Mouse (Mus musculus) kidney, embryonic 16.5 days (tissue): ENCODE data around the gene Adam12. TPM values are rescaled to one million over a fixed set of nuclear protein-coding genes. Genes with fewer than 3 reads are reported as not detected.

Source experiments
- ATAC-seq: fragments of 200-750 bp; cut with Nextera tagmentation; 2 replicates; pipeline ENCODE4 v1.8.0; 2017; ENCODE audit warnings: moderate TSS enrichment; ENCODE audit not compliant: low FRiP score, low TSS enrichment
- H3K27ac ChIP-seq: fragments of 300-500 bp; sonication (generic); 2 replicates; pipeline ENCODE4 v1.5.1; 2014; ENCODE audit warnings: low read length
- H3K27me3 ChIP-seq: fragments of 300-500 bp; sonication (generic); 2 replicates; pipeline ENCODE4 v1.6.1; 2014; ENCODE audit warnings: low read length, control low read depth, mixed read lengths; ENCODE audit not compliant: insufficient read depth
- H3K36me3 ChIP-seq: fragments of 300-500 bp; sonication (generic); 2 replicates; pipeline ENCODE4 v1.6.1; 2014; ENCODE audit warnings: low read length, control low read depth, mixed read lengths; ENCODE audit not compliant: insufficient read depth
- H3K4me1 ChIP-seq: fragments of 300-500 bp; sonication (generic); 2 replicates; pipeline ENCODE4 v1.6.1; 2014; ENCODE audit warnings: low read length, control low read depth, mixed read lengths; ENCODE audit not compliant: insufficient read depth
- H3K4me2 ChIP-seq: fragments of 300-500 bp; sonication (generic); replicated peaks from 2 replicates; pipeline ENCODE4 v1.6.1; 2014; ENCODE audit warnings: low read depth, low read length
- H3K4me3 ChIP-seq: fragments of 300-500 bp; sonication (generic); 2 replicates; pipeline ENCODE4 v1.5.1; 2014; ENCODE audit warnings: mild to moderate bottlenecking, low read length
- H3K9ac ChIP-seq: fragments of 300-500 bp; sonication (generic); replicated peaks from 2 replicates; pipeline ENCODE4 v1.6.1; 2014; ENCODE audit warnings: low read length
- H3K9me3 ChIP-seq: fragments of 300-500 bp; sonication (generic); 2 replicates; pipeline ENCODE4 v1.6.1; 2016; ENCODE audit warnings: low read length, control low read depth
- WGBS: fragments of 180-500 bp; shearing (Covaris S2); extraction: QIAGEN DNeasy Blood & Tissue Kit; methylation state at CpG from one replicate; pipeline ENCODE4 v1.1.7; 2014; 5-methylcytosine and 5-hydroxymethylcytosine counted together
- polyA plus RNA-seq: library from polyadenylated mRNA; unstranded; fragments of >200 nt; fragmentation: Nextera tagmentation; extraction: Ambion mirVana; gene quantifications from 2 replicates; pipeline ENCODE4 v1.2.1, GENCODE M21; 2015

Gene Adam12
- polyA plus RNA-seq, 1 experiment from 2014 or later: 4.5 TPM

DNA sequence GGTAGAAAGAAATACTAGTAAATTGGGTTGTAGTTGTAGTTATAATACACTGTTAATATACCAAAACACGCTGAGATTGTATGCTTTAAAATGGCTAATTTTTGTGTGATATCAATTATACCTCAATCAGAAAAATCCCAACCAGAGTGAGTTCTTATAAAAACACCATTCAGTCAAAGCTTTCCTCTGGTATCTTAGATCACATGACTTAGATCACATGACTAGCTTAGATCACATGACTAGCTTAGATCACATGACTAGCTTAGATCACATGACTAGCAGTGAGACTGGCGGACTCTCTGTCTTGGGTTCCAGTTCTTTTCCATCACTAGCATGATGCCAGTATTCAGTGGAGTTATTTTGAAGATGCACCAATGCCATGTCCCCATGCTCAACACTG, 134.1 kb downstream of the Adam12 start:
- no peak for ATAC-seq
- no peak overlapping the region for H3K9ac ChIP-seq
- H3K4me3 ChIP-seq: no peak overlapping the region
- no peaks in the 10 kb centered on the region for H3K27me3 ChIP-seq
- WGBS: 95% methylated on average over 2 of the region's 2 CpGs
- H3K36me3 ChIP-seq: no peaks in the 10 kb centered on the region
- H3K4me2 ChIP-seq: no peak overlapping the region
- H3K9me3 ChIP-seq: no peaks in the 10 kb centered on the region
- no peaks in the 10 kb centered on the region for H3K4me1 ChIP-seq
- H3K27ac ChIP-seq: no peak overlapping the region

DNA sequence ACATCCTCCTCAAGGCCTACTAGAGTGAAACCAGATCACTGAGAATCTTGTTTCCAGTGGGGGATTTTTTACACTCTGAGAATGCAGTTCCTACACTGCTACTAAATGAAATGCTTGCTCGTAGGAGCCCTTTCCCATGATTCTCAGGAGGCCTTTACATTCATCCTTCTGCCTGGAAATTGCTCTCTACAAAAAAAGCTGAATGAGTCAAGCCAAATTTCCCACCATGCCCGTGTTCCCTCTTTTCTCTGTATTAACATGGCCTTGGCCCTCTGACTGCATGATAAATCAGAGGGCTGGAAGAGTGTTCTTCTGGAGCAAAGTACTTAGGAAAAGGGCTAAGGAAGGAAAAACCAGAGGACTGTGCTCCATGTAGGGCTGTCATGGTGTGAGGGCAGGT, 138.1 kb downstream of the Adam12 start:
- Histone ChIP-seq H3K4me1 (no peaks in the 10 kb centered on the region), H3K4me3 (no peak overlapping the region), H3K27ac (no peak overlapping the region), H3K27me3 (no peaks in the 10 kb centered on the region), H3K36me3 (no peaks in the 10 kb centered on the region), H3K4me2 (no peak overlapping the region), H3K9ac (no peak overlapping the region), H3K9me3 (no peaks in the 10 kb centered on the region)
- 42% methylated on average over 2 of the region's 2 CpGs for WGBS
- ATAC-seq: no peak

DNA sequence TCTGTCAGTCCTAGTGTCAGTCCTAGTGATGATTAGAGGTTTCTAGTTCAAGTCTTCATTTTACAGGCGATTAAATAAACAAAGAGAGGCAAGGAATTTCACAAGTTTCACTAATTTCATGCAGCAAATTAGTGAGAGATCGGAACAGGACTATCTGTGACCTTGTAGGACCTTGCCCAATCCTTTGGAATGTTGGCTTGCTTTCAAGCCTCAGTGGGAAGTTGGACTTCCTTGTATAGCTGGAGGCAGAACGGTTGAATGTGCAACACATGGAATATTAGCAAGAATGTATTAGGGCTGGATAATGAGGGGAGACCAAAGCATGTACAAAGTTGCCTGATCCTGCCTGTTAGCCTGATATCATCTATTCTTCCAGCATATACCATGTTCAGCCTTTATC, 141.2 kb downstream of the Adam12 start:
- Histone ChIP-seq H3K4me2 (no peak overlapping the region), H3K27ac (no peak overlapping the region), H3K9me3 (no peaks in the 10 kb centered on the region), H3K36me3 (no peaks in the 10 kb centered on the region), H3K4me1 (no peaks in the 10 kb centered on the region), H3K4me3 (no peak overlapping the region), H3K9ac (no peak overlapping the region), H3K27me3 (no peaks in the 10 kb centered on the region)
- WGBS: 69% methylated on average over 3 of the region's 3 CpGs
- no peak for ATAC-seq

DNA sequence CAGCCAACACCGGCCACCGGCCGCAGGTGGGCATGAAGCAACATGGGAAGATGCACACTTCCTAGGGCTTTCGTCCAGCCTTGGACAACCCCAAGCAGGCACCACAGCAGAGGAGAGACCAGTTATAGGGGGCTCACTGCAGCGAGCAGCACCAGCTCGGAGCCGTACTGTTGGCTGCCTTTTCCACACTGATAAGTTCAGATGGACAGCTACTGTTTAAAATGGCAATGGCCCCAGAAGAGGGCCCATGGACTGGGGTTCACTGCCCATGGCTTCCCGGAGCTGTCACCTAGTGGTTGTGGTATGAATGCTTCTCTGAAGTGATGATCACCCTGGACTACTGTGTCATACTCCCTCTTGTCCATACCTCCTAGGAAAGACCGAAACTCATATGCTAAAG, 141.7 kb downstream of the Adam12 start:
- H3K9ac ChIP-seq: no peak overlapping the region

DNA sequence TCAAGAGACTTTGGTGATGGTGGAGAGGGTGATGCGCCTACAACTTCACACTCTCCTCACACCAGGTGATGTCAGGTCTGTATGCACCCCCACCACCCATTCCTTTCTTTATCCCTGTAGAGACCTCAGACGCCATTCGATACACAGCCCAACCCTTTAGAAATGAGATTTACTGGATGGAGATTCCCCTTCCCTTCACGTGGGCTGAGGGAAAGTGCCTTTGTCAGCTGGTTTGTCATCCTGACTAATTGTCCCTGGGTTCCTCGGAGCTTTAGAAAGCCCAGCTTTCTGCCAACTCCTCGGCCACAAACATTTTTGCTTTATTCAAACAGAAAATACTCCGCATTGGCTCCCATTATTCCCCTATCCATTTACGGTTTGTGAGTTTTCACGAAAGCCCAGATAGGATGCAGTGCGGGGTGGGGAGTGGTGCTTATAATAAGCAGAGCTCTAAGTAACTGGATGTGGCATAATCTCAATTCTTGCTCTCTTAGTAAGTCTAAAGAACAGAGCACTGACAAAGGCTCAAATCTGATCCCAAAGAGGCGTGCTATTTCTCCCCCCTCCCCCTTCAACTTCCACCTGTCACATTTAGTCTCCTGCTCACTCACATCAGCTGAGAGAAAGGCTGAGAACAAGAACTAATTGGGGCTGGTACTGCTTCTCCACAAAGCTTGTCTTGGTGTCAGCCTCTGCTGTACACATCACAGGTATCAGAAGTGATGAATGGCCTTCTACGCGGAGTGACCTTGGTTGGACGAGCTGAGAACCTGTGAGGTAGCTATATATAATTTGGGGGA, 143.2 kb downstream of the Adam12 start:
- no peaks in the 10 kb centered on the region for H3K4me1 ChIP-seq
- no peaks in the 10 kb centered on the region for H3K9me3 ChIP-seq
- no peak overlapping the region for H3K4me2 ChIP-seq
- H3K9ac ChIP-seq: no peak overlapping the region
- H3K4me3 ChIP-seq: no peak overlapping the region
- no peaks in the 10 kb centered on the region for H3K27me3 ChIP-seq
- no peak overlapping the region for H3K27ac ChIP-seq
- ATAC-seq: no peak
- WGBS: 68% methylated on average over 14 of the region's 14 CpGs
- H3K36me3 ChIP-seq: no peaks in the 10 kb centered on the region

More for the DNA sequence above, 141.7 kb downstream of the Adam12 start:
- Histone ChIP-seq H3K27me3 (no peaks in the 10 kb centered on the region), H3K36me3 (no peaks in the 10 kb centered on the region), H3K4me2 (no peak overlapping the region), H3K9me3 (no peaks in the 10 kb centered on the region), H3K4me1 (no peaks in the 10 kb centered on the region), H3K4me3 (no peak overlapping the region), H3K27ac (no peak overlapping the region)
- 94% methylated on average over 9 of the region's 9 CpGs for WGBS
- ATAC-seq: no peak

DNA sequence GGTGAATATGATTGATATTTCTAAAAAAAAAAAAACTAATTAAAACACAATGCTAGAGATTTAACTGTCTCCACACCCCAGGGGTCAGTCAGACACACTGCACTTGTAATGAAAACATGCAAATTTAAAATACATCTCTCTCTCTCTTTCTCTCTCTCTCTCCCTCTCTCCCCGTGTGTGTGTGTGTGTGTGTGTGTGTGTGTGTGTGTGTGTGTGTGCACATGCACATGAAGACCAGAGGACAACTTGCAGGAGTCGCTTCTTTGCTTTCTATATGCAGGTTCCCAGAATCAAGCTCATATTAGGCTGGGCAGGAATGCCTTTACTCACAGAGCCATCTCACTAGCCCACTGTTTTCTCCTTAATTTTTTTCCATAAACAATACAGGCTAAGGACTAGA, 146.6 kb downstream of the Adam12 start:
- no peaks in the 10 kb centered on the region for H3K9me3 ChIP-seq

DNA sequence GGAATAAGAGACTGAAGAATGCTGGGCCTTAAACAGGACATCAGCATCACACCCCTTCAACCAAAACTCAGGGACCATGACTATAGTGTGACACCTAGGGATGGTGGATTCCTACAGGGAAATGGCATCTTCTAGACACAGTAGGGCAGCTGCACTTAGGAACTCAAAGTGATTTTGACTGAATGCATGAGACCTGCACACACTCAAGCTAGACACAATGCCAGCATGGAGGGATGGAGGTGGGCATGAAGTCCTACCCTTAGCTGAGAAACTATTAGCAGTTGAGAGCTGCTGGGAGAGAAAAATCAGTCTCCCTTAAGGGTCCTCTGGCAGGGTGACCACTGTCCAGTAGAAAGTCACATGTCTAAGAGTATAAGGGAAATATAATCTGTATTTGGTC, 147.0 kb downstream of the Adam12 start:
- Histone ChIP-seq H3K36me3 (no peaks in the 10 kb centered on the region), H3K9me3 (no peaks in the 10 kb centered on the region), H3K27me3 (no peaks in the 10 kb centered on the region), H3K4me2 (no peak overlapping the region), H3K4me1 (peaks cover 10% of the 10 kb centered on the region), H3K27ac (no peak overlapping the region), H3K9ac (no peak overlapping the region), H3K4me3 (no peak overlapping the region)
- ATAC-seq: no peak

More for the DNA sequence above, 146.6 kb downstream of the Adam12 start:
- no peak overlapping the region for H3K4me3 ChIP-seq
- ATAC-seq: no peak
- no peak overlapping the region for H3K27ac ChIP-seq
- WGBS: 69% methylated on average over 2 of the region's 2 CpGs
- H3K9ac ChIP-seq: no peak overlapping the region
- H3K36me3 ChIP-seq: no peaks in the 10 kb centered on the region
- H3K4me1 ChIP-seq: peaks cover 10% of the 10 kb centered on the region; the same call in 1 of the 2 replicates
- H3K4me2 ChIP-seq: no peak overlapping the region
- no peaks in the 10 kb centered on the region for H3K27me3 ChIP-seq

DNA sequence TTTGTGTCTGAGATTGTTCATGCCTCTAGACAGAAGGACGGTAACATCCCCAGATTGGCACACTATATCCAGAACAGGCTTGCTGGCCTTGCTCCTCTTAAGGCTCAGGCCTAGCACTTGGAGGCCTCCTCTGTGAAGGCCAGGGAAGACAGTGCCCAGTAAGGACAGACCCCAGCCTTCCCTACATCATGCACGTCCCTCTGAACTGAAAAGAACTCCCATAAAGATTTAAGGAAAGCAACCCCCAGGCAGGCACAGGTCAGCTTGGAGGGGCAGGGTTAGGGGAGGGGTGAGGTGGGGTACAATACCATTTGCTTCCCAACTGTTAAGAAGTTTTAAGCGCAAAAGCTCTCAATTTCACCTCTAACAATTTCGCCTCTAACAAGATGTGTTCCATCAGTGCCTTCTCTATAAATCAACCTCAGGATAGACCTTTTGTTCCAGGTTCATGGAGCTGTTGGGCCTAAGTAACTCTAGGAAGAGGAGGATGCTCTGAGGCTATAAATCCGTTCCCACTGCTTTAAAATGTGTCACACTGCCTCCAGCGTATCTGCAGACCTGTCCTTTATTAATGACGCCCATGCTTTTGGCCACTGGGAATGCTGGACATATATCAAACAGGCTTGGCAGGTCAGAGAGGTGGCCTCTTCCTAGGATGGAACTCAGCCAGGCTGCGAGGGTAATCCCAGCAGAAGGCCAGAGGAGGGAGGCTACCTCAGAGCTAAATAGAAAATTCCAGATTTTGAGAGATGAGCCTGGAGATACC, 150.5 kb downstream of the Adam12 start:
- H3K4me2 ChIP-seq: no peak overlapping the region
- no peak overlapping the region for H3K4me3 ChIP-seq
- peak; percentile 70 for ATAC-seq
- no peak overlapping the region for H3K9ac ChIP-seq
- H3K36me3 ChIP-seq: no peaks in the 10 kb centered on the region
- H3K9me3 ChIP-seq: no peaks in the 10 kb centered on the region; the same call in 1 of the 2 replicates
- WGBS: 28% methylated on average over 8 of the region's 8 CpGs
- peaks cover 10% of the 10 kb centered on the region for H3K4me1 ChIP-seq
- no peaks in the 10 kb centered on the region for H3K27me3 ChIP-seq
- no peak overlapping the region for H3K27ac ChIP-seq

DNA sequence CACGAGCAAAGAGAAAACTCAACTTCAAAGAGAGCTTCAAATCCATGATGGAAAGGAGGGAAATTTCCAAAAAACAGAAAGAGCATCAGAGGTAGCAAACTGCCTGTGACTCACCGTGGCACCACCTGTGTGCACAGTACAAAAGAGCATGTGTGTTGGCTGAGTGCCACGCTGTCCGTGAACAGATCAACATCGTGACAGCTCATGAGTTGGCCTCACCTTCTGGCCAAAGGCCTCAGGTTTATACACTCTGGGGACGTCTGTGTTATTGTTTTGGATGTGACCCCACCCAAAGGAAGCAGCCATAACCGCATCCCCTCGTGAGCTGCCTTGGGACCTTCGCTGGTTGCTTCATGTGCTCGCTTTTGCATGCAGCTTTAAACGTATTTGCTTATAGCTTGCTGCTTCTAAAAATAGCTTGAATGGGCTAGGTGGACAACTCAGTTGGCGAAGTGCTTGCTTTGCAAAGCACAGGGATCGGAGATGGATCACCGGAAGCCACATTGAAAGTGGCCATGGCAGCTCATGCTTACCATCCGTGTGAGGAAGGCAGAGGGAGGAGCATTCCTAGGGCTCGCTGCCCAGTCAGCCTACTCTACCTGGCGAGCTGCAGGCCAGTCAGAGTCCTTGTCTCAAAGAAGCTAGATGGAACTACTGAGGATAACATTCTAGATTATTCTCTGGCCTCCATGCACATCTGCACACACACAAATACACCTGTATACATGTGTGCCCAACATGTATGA, 151.8 kb downstream of the Adam12 start:
- Histone ChIP-seq H3K9me3 (no peaks in the 10 kb centered on the region; the same call in 1 of the 2 replicates), H3K4me2 (no peak overlapping the region), H3K36me3 (no peaks in the 10 kb centered on the region), H3K4me1 (peaks cover 10% of the 10 kb centered on the region), H3K27ac (no peak overlapping the region), H3K27me3 (no peaks in the 10 kb centered on the region), H3K9ac (no peak overlapping the region), H3K4me3 (no peak overlapping the region)
- no peak for ATAC-seq
- WGBS: 73% methylated on average over 17 of the region's 17 CpGs
